Mouse (Mus musculus) cerebellum, adult 8-10 months (tissue): ENCODE results near the gene Nxpe2.
"Not testable (repeated sequence)": the region's sequence is repeated elsewhere in the genome, so short reads cannot be mapped to it uniquely, and the experiment has no call there.

Experiments
- DNase-seq: peaks from one replicate; pipeline ENCODE4 v3.0.0; 2022

Nxpe2 gene

GRCm38 (mm10) chr9:48353148-48353698 lies at the start of gene Nxpe2:
Nxpe2 (minus strand) TSS chr9:48353454.
- no peak for DNase-seq

GRCm38 (mm10) chr9:48389983-48390382 lies 36.7 kb upstream of the Nxpe2 start:
- no peak for DNase-seq

DNA sequence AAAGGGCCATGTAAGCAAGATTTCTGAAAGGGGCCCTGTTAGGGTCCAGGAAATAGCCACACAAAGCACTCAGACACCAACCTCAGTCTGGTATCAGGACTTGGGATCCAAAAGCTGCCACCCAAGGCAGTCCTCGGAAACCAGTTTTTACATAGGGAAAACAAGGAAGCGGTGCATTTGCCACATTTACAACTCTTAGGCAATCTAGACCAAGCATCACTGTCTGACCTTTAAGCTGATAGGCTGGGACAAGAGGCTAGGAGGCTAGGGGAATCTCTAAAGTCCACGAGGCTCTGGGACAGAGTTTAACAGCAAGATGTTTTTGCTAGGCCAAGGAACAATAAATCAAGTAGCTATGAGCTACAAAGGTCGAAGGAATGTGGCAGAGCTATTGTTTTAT lies 35.2 kb upstream of the Nxpe2 start:
- DNase-seq = no peak

- no peak for DNase-seq
Measured at GRCm38 (mm10) chr9:48374357-48374756, 21.1 kb upstream of the Nxpe2 start.

DNA sequence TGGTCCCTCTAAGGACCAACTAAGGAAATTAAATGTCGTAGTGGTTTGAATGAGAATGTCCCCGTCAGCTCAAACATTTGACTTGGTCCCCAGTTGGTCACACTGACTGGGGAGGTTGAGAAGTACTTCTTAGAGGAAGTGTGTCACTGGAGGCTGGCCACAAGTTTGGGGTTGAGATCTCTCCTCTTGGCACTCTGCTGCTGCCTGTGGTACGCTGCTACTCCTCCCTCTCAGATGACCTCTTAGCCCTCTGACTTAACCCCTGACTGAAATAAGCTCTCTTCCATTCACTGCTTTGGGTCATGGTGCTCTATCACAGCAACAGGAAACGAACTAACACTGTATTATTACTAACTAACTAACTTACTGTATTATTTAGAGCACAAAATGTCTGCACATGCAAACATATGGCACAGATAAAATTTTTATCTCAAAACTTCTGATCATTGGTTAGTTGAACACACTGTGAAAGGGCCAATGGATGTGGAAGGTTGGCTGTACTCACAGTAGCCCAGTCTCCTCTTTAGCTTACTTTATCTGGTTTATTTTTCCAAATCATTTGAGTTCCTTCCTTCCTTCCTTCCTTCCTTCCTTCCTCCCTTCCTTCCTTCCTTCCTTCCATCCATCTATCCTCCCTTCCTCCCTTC lies 20.1 kb upstream of the Nxpe2 start:
- no peak for DNase-seq

- DNase-seq = no peak
Measured at GRCm38 (mm10) chr9:48362743-48363142, 9.5 kb upstream of the Nxpe2 start.

- DNase-seq = no peak
Measured at GRCm38 (mm10) chr9:48361815-48362631, 8.8 kb upstream of the Nxpe2 start.

- DNase-seq = no peak
Measured at GRCm38 (mm10) chr9:48360826-48361225, 7.6 kb upstream of the Nxpe2 start.

DNA sequence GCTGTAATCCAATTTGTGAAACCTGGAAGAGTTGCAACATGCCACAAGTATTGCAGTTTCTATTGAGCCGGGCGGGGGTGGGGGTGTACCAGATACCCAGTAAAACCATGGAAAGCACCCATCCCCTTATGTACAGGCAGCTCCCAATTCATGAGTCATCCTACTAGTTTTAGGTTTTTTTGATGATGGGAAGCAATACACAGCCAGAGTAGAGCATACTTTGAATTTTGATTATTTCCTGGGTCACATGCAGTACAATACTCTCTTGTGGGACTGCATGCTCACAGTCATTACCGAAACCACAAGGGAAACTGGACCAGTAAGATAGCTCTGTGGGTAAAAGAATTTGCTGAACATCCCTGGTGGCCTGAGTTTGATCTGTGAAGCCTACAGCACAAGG lies 3.8 kb upstream of the Nxpe2 start:
- no peak for DNase-seq

DNA sequence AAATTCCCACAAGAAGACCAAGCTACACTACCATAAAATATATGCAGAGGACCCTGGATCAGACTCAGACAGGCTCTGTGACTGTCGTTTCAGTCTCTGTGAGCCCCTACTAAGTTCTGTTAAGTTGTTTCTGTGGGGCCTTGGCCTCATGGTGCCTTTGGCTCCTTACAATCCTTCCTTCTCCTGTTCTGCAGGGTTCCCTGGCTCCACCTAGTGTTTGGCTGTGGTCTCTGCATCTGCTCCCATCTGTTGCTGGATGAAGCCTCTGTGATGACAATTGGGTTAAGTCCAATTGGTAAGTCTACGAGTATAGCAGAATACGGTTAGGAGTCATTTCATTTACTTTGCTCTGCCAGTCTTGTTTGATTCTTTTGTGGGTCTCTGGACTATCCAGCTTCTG lies 1.5 kb upstream of the Nxpe2 start:
- peak; percentile 66 for DNase-seq

GRCm38 (mm10) chr9:48354122-48354521 lies 868 bp upstream of the Nxpe2 start:
- DNase-seq = no peak

DNA sequence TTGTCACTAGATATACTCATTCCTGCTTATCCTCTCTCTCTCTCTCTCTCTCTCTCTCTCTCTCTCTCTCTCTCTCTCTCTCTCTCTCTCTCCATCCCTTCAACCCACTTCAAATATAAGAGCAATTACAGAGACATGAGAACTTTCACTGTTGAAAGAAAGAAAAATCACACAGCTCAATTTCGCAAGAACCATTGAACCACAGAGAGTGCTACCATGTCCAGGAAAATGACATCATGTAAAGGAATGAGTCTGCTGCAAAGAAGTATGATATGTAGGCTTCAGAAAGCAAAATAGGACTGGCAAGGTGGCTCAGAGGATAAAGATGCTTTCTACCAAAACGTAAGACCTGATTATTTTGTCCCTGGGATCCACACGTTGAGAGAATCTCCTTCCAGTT lies 7.4 kb downstream of the Nxpe2 start:
- DNase-seq = no peak

DNA sequence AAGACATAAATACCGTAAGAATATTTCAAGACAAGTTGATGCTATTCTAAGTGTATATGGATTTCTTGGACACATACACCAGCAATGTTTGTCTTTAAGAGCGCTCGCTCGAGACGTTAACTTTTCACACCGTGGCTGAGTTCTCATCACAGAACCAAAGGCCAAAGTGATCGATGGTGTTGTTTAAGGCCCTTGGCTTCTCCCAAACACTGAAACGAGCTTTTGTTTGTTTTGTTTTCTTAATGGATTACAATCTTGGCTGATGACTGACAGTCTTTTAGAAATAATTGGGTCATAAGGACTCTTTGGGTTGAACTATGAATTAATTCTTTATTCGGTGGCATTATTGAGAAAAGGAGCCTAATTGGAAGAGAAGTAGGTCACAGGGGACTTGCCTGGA lies 7.8 kb downstream of the Nxpe2 start:
- no peak for DNase-seq

GRCm38 (mm10) chr9:48340708-48341380 lies 12.4 kb downstream of the Nxpe2 start:
- DNase-seq = no peak

- DNase-seq = no peak
Measured at GRCm38 (mm10) chr9:48339563-48339962, 13.7 kb downstream of the Nxpe2 start.

DNA sequence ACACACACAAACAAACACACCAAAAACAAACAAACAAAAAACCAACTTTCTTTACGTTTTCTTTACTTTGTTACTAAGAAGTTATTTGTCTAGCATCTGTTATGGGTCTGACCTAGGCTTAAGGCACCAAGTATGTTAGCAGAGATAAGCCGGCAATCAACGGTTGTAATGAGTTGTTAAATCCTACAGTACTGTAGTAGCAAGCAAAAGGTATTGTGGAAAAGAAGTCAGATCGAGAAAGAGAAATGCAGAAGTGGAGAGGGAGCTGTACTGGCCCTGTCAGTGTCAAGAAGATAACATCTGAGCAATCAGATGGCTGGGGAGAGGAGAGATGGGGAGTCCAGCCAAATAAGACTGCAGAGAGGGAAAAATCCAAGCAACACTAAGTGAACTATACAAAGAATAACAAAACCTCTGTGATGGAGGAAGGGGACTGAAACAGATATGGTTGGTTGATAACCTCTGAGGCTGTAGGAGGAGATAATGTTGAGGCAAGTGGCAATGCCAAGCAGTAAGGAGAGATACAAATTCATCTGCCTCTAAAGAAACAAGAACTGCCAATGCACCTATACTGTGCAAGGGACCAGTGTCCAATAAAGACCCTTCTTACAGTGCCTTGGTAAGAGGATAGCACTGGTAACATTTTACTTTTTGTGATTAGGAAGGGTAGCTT lies 14.3 kb downstream of the Nxpe2 start:
- DNase-seq = no peak

DNA sequence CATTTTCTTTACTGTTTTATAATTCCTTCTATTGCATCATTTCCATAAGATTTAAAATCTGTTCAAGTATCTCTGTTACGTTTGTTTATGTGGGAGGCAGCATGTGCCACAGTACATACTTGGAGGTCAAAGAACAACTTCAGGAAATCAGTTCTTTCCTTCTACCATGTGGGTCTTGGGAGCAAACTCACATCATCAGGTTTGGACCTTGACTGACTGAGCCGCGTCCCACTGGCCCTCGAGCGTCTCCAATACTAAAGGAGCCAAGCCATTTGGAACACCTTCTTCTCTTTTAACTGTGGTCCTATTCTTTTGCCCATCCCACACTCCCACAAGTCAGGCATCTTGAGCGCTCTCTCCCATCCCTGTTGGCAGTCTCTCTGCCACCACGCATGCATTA lies 23.7 kb downstream of the Nxpe2 start:
- DNase-seq = no peak

- DNase-seq = no peak
Measured at GRCm38 (mm10) chr9:48326338-48326737, 26.9 kb downstream of the Nxpe2 start.

GRCm38 (mm10) chr9:48315825-48316224 lies 37.4 kb downstream of the Nxpe2 start:
- DNase-seq = no peak

GRCm38 (mm10) chr9:48314194-48314593 lies 39.1 kb downstream of the Nxpe2 start:
- peak; percentile 0 for DNase-seq

- no peak for DNase-seq
Measured at GRCm38 (mm10) chr9:48311241-48311640, 42.0 kb downstream of the Nxpe2 start.

DNA sequence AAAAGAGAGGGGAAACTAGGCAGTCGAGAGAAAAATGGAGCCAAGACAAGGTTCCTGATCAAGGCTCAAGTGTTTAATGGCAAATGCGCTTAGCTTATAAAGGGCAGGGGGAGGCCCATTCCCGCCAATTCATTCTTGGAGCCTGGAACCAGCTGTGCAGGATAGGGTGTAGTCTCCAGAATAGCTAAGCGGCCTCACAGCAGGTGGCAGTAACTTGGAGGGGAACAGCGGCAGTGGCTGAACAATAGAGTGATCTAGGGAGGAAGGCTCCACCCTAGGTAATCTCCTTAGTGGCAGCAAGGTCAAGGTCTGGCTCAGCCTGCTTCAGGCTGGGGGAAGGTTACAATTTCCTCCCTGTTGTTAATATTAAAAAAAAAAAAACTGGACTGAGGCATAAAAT lies 49.7 kb downstream of the Nxpe2 start:
- DNase-seq = not testable (repeated sequence)

DNA sequence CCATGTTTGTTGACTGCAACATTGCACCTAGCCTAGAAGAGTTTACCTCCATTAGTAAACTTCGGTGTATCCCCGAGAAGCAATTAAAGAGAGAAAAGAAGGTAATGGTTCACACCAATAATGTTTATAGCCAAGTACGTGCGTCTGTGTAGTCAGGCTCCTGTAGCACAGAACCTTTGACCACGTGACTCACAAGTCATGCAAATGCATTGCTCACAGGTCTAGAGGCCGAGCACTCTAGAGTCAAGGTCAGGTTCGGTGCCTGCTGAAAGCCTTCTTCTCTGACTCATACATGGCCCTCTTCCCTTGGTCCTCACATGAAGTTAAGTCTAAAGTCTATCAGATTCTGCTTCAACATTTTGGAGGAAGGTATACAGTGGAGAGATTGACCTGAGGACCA lies 54.3 kb downstream of the Nxpe2 start:
- no peak for DNase-seq
